Mouse (Mus musculus) liver, adult 2 months (tissue): Measurements from ENCODE around the gene Slc1a5.

Experiments used
- CTCF ChIP-seq: fragments of 200-500 bp; IDR thresholded peaks from 2 replicates; pipeline ENCODE4 v1.5.1; 2011; ENCODE audit warnings: low read depth, low read length, control low read depth
- POLR2A ChIP-seq: fragments of 200-500 bp; IDR thresholded peaks from 2 replicates; pipeline ENCODE4 v1.6.1; 2011; ENCODE audit warnings: low read length, control low read depth; ENCODE audit not compliant: insufficient read depth; ENCODE audit errors: extremely low read depth

DNA sequence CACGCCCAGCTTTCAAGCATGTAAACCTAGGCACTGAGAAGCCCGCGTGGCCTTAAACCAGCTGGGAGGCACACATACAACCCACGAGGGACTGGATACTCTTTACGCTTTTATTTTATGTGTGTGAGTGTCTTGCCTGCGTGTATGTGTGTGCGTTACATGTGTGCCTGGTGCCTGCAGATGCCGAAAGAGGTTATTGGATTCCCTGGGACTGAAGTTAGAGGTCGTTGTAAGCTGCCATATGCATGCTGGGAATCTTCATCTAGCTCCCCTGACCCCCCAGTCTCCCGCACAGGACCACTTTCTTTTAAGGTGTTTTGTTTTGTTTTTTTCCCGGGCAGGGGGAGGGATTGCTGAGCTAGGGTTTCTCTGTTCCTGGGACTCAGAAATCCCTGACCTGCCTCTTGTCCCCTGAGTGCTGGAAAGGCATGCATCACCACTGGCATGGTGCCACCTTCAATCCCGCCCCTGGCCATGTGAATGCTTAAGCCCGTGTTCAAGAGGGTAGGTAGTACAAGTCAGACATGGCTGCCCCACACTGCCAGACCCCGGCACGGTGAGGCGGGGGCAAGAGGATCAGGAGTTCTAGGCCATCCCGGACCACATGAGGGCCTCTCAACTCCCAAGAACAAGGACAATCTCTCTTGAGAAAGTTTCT is 2.7 kb downstream of the Slc1a5 start:
- TF ChIP-seq CTCF = no peak
- no peak for TF ChIP-seq POLR2A
